Mouse (Mus musculus) myocyte (in vitro differentiated cells): ENCODE data around the gene Tpm4.

ENCODE experiments used
- E2F4 ChIP-seq: IDR thresholded peaks from one replicate; pipeline ENCODE4 v1.6.1; 2011; ENCODE audit warnings: mild to moderate bottlenecking, control low read depth, moderate library complexity; ENCODE audit not compliant: insufficient read depth
- POLR2A ChIP-seq: IDR thresholded peaks from one replicate; pipeline ENCODE4 v1.6.1; 2011; ENCODE audit warnings: low read depth, mild to moderate bottlenecking, control low read depth, moderate library complexity; ENCODE audit not compliant: insufficient read length

GRCm38 (mm10) chr8:72106740-72107139 is 28.0 kb upstream of the Tpm4 start, which contains the start of gene Olfr374:
- no peak for TF ChIP-seq E2F4
- TF ChIP-seq POLR2A: no peak
